Mouse (Mus musculus) erythroblast, embryonic 14.5 days (primary cell): ENCODE results near the gene Cdkn1b. TPM values are rescaled to one million over a fixed set of nuclear protein-coding genes. Genes with fewer than 3 reads are reported as not detected.

ENCODE experiments used
- H3K27me3 ChIP-seq: 2 replicates; pipeline ENCODE4 v1.6.1; 2012; ENCODE audit warnings: inconsistent platforms; ENCODE audit not compliant: control insufficient read depth
- H3K36me3 ChIP-seq: 2 replicates; pipeline ENCODE4 v1.6.1; 2012; ENCODE audit warnings: mild to moderate bottlenecking, inconsistent platforms; ENCODE audit not compliant: control insufficient read depth
- H3K4me1 ChIP-seq: 2 replicates; pipeline ENCODE4 v1.6.1; 2012; ENCODE audit warnings: inconsistent platforms; ENCODE audit not compliant: control insufficient read depth
- H3K4me3 ChIP-seq: replicated peaks from 2 replicates; pipeline ENCODE3; 2012; ENCODE audit warnings: moderate library complexity, mild to moderate bottlenecking, inconsistent platforms
- H3K9me3 ChIP-seq: 2 replicates; pipeline ENCODE4 v1.6.1; 2012; ENCODE audit warnings: low read length, inconsistent platforms, mixed read lengths; ENCODE audit not compliant: control insufficient read depth
- GATA1 ChIP-seq: IDR thresholded peaks from 2 replicates; pipeline ENCODE4 v1.6.1; 2012; ENCODE audit warnings: low read length, inconsistent platforms, mixed read lengths
- TAL1 ChIP-seq: IDR thresholded peaks from 3 replicates; pipeline ENCODE4 v1.6.1; 2012; ENCODE audit warnings: low read length, inconsistent platforms, mixed read lengths
- polyA plus RNA-seq: library from polyadenylated mRNA; stranded (reverse); fragments of >175 nt; gene quantifications from 2 replicates; pipeline ENCODE4 v1.2.3, GENCODE M21; 2012

Gene Cdkn1b
- polyA plus RNA-seq, 1 experiment: 7.0 TPM

DNA sequence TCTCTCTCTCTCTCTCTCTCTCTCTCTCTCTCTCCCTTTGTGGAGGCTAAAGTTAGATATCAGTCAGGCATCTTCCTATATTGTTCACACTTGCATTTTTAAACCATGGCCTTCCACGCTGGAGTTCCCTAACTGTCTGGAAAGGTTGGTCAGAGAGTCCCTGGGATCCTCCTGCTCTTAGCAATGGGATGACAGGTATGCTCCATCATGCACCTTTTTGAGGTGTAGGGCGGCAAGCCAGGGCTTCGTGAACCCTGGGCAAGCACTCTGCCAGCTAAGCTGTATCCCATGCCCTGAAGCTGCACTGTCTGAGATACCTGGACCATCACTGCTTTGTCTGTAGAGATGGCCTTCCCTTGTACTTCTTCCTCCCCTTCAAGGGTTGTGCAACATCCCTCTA is 29.0 kb downstream of the Cdkn1b start:
- Histone ChIP-seq H3K9me3 (no peaks in the 10 kb centered on the region), H3K36me3 (peaks cover 87% of the 10 kb centered on the region), H3K4me1 (peaks cover 42% of the 10 kb centered on the region), H3K4me3 (no peak overlapping the region), H3K27me3 (no peaks in the 10 kb centered on the region)
- TF ChIP-seq GATA1 (no peak), TAL1 (no peak)

GRCm38 (mm10) chr6:134951364-134951763 is 31.2 kb downstream of the Cdkn1b start:
- H3K9me3 ChIP-seq: no peaks in the 10 kb centered on the region
- no peak for TF ChIP-seq GATA1
- TF ChIP-seq TAL1: no peak
- no peaks in the 10 kb centered on the region for H3K27me3 ChIP-seq
- peaks cover 35% of the 10 kb centered on the region for H3K4me1 ChIP-seq
- H3K4me3 ChIP-seq: no peak overlapping the region
- peaks cover 90% of the 10 kb centered on the region for H3K36me3 ChIP-seq

GRCm38 (mm10) chr6:134953976-134954375 is 33.8 kb downstream of the Cdkn1b start:
- H3K27me3 ChIP-seq: no peaks in the 10 kb centered on the region
- H3K9me3 ChIP-seq: no peaks in the 10 kb centered on the region
- H3K4me3 ChIP-seq: no peak overlapping the region
- TF ChIP-seq GATA1 (no peak), TAL1 (no peak)
- peaks cover 87% of the 10 kb centered on the region for H3K36me3 ChIP-seq
- H3K4me1 ChIP-seq: peaks cover 19% of the 10 kb centered on the region

GRCm38 (mm10) chr6:134956388-134956787 is 36.2 kb downstream of the Cdkn1b start:
- H3K36me3 ChIP-seq: peaks cover 73% of the 10 kb centered on the region
- TF ChIP-seq TAL1 (no peak), GATA1 (no peak)
- H3K4me1 ChIP-seq: peaks cover 4% of the 10 kb centered on the region
- H3K27me3 ChIP-seq: no peaks in the 10 kb centered on the region
- no peaks in the 10 kb centered on the region for H3K9me3 ChIP-seq
- H3K4me3 ChIP-seq: no peak overlapping the region

GRCm38 (mm10) chr6:134961286-134961685 is 41.1 kb downstream of the Cdkn1b start:
- Histone ChIP-seq H3K4me1 (no peaks in the 10 kb centered on the region; the same call in 1 of the 2 replicates), H3K27me3 (no peaks in the 10 kb centered on the region), H3K36me3 (peaks cover 29% of the 10 kb centered on the region), H3K4me3 (no peak overlapping the region), H3K9me3 (no peaks in the 10 kb centered on the region)
- TF ChIP-seq TAL1 (no peak), GATA1 (no peak)

GRCm38 (mm10) chr6:134961858-134962517 is 41.8 kb downstream of the Cdkn1b start:
- TF ChIP-seq TAL1: no peak
- TF ChIP-seq GATA1: no peak
- no peaks in the 10 kb centered on the region; the same call in 1 of the 2 replicates for H3K4me1 ChIP-seq
- H3K9me3 ChIP-seq: no peaks in the 10 kb centered on the region

DNA sequence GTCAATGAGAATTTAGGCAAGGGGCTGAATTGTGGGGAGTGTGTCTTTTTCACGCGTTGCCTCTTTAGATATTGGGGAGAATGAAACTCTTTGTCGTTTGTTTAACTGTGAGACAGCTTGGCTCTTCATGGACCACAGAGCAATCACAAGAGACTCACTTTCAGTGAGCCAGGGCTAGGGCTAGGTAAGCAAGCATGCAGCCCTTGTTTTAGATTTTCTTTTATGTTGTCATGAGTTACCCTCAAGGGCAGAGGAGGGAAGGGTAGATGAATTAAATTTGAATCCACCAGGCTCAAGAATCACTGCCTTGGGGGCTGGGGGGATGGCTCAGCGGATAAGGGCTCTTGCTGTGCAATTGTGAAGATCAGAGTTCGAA is 42.3 kb downstream of the Cdkn1b start:
- no peak for TF ChIP-seq TAL1
- TF ChIP-seq GATA1: no peak
- Histone ChIP-seq H3K4me1 (no peaks in the 10 kb centered on the region; the same call in 1 of the 2 replicates), H3K36me3 (peaks cover 20% of the 10 kb centered on the region), H3K27me3 (no peaks in the 10 kb centered on the region), H3K4me3 (no peak overlapping the region), H3K9me3 (no peaks in the 10 kb centered on the region)

More at GRCm38 (mm10) chr6:134961858-134962517, 41.8 kb downstream of the Cdkn1b start:
- H3K27me3 ChIP-seq: no peaks in the 10 kb centered on the region
- H3K4me3 ChIP-seq: no peak overlapping the region
- H3K36me3 ChIP-seq: peaks cover 24% of the 10 kb centered on the region

GRCm38 (mm10) chr6:134963910-134964309 is 43.7 kb downstream of the Cdkn1b start:
- no peak overlapping the region for H3K4me3 ChIP-seq
- no peaks in the 10 kb centered on the region for H3K9me3 ChIP-seq
- no peaks in the 10 kb centered on the region for H3K27me3 ChIP-seq
- TF ChIP-seq GATA1 (no peak), TAL1 (no peak)
- H3K36me3 ChIP-seq: peaks cover 10% of the 10 kb centered on the region
- H3K4me1 ChIP-seq: no peaks in the 10 kb centered on the region; the same call in 1 of the 2 replicates

DNA sequence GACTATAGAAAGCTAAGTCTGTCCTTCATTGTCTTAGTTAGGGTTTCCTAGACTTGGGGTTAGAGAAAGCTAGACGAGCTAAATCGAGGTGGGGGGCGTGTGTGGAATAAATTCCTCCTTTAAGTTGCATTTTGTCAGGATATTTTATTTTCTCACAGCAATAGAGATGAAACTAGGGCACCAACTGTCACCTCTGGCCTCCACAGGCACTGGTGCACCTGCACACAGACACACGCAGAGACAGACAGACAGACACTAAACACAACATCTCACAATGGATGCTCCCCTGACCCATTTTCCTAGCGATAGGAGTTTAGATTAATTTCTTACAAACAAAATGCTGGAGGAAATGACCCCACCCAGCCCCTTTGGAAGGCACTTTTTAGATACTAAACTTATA is 46.5 kb downstream of the Cdkn1b start:
- Histone ChIP-seq H3K27me3 (no peaks in the 10 kb centered on the region; the same call in 1 of the 2 replicates), H3K9me3 (peaks cover 9% of the 10 kb centered on the region), H3K4me3 (no peak overlapping the region), H3K4me1 (peaks cover 2% of the 10 kb centered on the region), H3K36me3 (no peaks in the 10 kb centered on the region)
- TF ChIP-seq GATA1 (no peak), TAL1 (no peak)

- Histone ChIP-seq H3K9me3 (peaks cover 9% of the 10 kb centered on the region), H3K27me3 (no peaks in the 10 kb centered on the region; the same call in 1 of the 2 replicates), H3K36me3 (no peaks in the 10 kb centered on the region), H3K4me3 (no peak overlapping the region), H3K4me1 (peaks cover 9% of the 10 kb centered on the region)
- TF ChIP-seq GATA1 (no peak), TAL1 (no peak)
Measured at GRCm38 (mm10) chr6:134968326-134968725, 48.1 kb downstream of the Cdkn1b start.
